Mouse (Mus musculus) spleen, adult 2 months (tissue): ENCODE measurements around the gene Sos1. TPM values are rescaled to one million over a fixed set of nuclear protein-coding genes. Genes with fewer than 3 reads are reported as not detected.

Source experiments
- DNase-seq, 2 experiments: peaks; one replicate each; pipeline versions ENCODE4 v3.0.0 to v3.0.0-alpha.2; 2012 to 2021; ENCODE audit warnings: low spot score in 2 of 2, low read depth in 1 of 2
- H3K27ac ChIP-seq: fragments of 200-500 bp; 2 replicates; pipeline ENCODE4 v1.5.1; 2012; ENCODE audit warnings: low read length, inconsistent platforms; ENCODE audit not compliant: insufficient read depth
- H3K27me3 ChIP-seq: fragments of 200-500 bp; 2 replicates; pipeline ENCODE4 v1.6.1; 2012; ENCODE audit warnings: mild to moderate bottlenecking, moderate library complexity, low read length, inconsistent platforms; ENCODE audit not compliant: control insufficient read depth, insufficient read depth
- H3K36me3 ChIP-seq: fragments of 200-500 bp; 2 replicates; pipeline ENCODE4 v1.6.1; 2012; ENCODE audit warnings: mild to moderate bottlenecking, low read length, inconsistent platforms; ENCODE audit not compliant: control insufficient read depth, insufficient read depth
- H3K4me1 ChIP-seq: fragments of 200-500 bp; 2 replicates; pipeline ENCODE4 v1.6.1; 2011; ENCODE audit warnings: inconsistent platforms; ENCODE audit not compliant: control insufficient read depth, insufficient read depth, insufficient read length
- H3K4me3 ChIP-seq: fragments of 200-500 bp; 2 replicates; pipeline ENCODE4 v1.5.1; 2011; ENCODE audit warnings: mild to moderate bottlenecking, inconsistent platforms; ENCODE audit not compliant: insufficient read depth, insufficient read length; ENCODE audit errors: extremely low read depth
- CTCF ChIP-seq: fragments of 200-500 bp; IDR thresholded peaks from 2 replicates; pipeline ENCODE4 v1.5.1; 2011; ENCODE audit warnings: mild to moderate bottlenecking, inconsistent platforms; ENCODE audit not compliant: insufficient read depth, insufficient read length, insufficient replicate concordance; ENCODE audit errors: extremely low read depth
- POLR2A ChIP-seq: fragments of 200-500 bp; IDR thresholded peaks from 2 replicates; pipeline ENCODE4 v1.6.1; 2011; ENCODE audit warnings: low read depth, low read length, inconsistent platforms
- WGBS: fragments of 180-500 bp; shearing (Covaris S2); methylation state at CpG from one replicate; pipeline ENCODE4 v1.1.7; 2018; 5-methylcytosine and 5-hydroxymethylcytosine counted together
- polyA plus RNA-seq: library from polyadenylated mRNA; depleted of rRNA; stranded (reverse); fragments of >200 nt; gene quantifications from 2 replicates; pipeline ENCODE4 v1.2.3, GENCODE M21; 2012; rRNA removed

Gene Sos1
- polyA plus RNA-seq, 1 experiment = 2.5 TPM

DNA sequence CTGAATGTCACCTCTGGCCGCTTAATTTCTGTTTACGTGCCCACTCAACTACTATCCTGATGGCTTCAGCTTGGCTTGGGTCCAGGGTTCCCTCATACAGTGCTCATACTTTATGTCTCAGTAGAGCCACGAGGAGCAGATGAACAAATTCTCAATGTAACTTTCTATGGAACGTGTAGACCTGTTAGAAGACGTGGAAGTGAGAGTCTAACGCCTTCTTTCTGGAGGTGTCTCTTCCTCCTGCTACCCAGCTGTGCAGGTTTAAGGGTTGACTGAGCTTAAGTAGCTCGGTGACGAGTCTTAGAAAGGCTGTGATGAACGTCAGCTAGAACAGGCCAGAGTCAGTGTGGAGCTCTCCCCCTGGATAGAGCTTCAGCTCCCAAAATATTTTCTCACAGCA is 111.6 kb downstream of the Sos1 start:
- TF ChIP-seq POLR2A = no peak
- Histone ChIP-seq H3K4me3 (no peak overlapping the region), H3K4me1 (peaks cover 12% of the 10 kb centered on the region), H3K27me3 (no peaks in the 10 kb centered on the region), H3K27ac (no peak overlapping the region), H3K36me3 (no peaks in the 10 kb centered on the region)
- WGBS = 47% methylated on average over 9 of the region's 9 CpGs
- DNase-seq = no peak

DNA sequence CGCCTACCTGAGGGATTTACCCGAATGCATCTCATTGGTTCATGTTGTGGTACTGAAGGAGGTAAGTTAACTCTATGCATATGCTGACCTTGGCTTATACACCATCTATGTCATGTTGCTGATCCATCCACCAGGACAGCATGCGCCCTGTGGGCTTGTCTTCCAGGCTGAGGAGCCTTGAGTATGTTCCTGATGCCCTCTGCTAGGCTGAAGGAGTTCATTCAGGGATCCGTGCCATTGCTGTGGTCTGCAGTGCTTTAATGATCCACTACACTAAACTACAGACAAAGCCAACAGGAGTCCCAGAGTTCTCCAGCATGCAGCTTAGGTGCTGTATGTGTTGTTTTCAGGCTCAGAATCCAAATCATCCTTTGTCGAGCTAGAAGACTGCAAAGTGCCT is 113.0 kb downstream of the Sos1 start:
- no peak for DNase-seq

DNA sequence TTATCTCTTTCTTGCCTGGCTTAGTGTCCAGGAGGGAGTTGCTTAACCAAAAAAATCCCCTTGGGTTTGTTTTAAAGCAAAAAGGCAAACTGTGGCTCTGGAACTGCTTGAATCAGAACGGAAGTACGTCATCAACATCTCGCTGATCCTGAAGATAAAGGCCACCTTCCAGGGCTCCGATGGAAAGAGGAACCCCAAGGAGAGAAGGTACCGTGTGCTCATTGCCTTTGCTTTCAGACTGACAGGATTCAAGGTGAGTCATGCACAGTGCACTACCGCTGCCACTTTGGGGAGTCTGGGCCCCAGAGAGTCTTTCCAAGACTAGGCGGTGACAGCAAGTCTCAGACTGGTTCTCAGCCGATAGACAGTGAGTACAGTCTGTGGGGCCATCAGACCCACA is 120.0 kb downstream of the Sos1 start:
- Histone ChIP-seq H3K4me3 (no peak overlapping the region), H3K27me3 (no peaks in the 10 kb centered on the region), H3K4me1 (no peaks in the 10 kb centered on the region), H3K36me3 (no peaks in the 10 kb centered on the region), H3K27ac (no peak overlapping the region)
- TF ChIP-seq CTCF (no peak), POLR2A (no peak)
- WGBS = 70% methylated on average over 8 of the region's 8 CpGs
- DNase-seq = no peak

More for the DNA sequence above, 113.0 kb downstream of the Sos1 start:
- Histone ChIP-seq H3K27ac (no peak overlapping the region), H3K27me3 (no peaks in the 10 kb centered on the region), H3K4me1 (peaks cover 5% of the 10 kb centered on the region; the same call in 1 of the 2 replicates), H3K4me3 (no peak overlapping the region), H3K36me3 (no peaks in the 10 kb centered on the region)
- 87% methylated on average over 5 of the region's 5 CpGs for WGBS
- TF ChIP-seq POLR2A = no peak
- TF ChIP-seq CTCF = no peak

DNA sequence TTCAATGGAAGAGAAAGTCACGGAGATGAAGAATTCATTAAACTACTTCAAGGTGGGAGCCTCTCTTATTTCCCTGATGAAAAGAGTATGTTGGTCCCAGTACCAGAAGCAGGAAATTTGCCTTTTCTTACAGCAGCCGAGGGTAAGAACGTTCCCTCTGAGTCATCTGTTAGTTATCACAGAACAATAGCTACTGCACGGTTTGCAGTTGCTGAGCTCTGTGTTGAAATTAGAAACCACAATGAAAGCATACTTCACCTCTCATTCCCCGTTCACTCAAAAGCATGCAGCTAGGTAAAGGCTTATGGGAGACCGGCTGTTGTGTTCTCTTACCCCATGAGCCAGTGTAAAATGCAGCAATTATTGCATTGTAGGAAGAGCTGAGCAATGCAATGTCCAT is 133.0 kb downstream of the Sos1 start:
- TF ChIP-seq POLR2A (no peak), CTCF (no peak)
- no peak for DNase-seq
- Histone ChIP-seq H3K27me3 (no peaks in the 10 kb centered on the region), H3K27ac (no peak overlapping the region), H3K36me3 (no peaks in the 10 kb centered on the region), H3K4me3 (no peak overlapping the region), H3K4me1 (no peaks in the 10 kb centered on the region)
- WGBS = 74% methylated on average over 6 of the region's 6 CpGs

DNA sequence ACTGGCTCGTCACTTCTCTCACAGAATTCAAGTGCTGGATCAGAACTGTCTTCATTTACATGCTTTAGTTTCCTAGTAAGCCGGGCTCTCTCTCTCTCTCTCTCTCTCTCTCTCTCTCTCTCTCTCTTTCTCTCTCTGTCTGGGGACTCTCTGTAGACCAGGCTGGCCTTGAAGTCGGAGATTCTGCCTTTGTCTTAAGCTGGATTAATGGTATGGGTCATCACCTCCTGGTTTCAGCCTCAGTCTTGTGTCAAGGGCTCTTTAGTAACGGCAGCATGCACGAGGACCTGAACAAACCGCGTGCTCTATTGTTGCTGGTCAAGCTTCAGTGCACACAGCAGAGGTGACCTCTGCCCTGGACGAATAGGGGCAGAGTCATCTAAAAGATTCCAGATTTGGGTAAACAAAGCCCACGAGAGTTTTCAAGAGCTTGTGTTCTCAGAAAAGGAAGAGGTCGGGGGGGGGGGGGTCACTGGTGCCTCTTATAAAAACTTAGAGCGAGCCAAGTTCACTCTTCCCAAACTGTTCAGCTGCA is 133.6 kb downstream of the Sos1 start:
- Histone ChIP-seq H3K4me3 (no peak overlapping the region), H3K36me3 (no peaks in the 10 kb centered on the region), H3K4me1 (no peaks in the 10 kb centered on the region), H3K27me3 (no peaks in the 10 kb centered on the region), H3K27ac (no peak overlapping the region)
- WGBS = 64% methylated on average over 11 of the region's 11 CpGs
- TF ChIP-seq CTCF = no peak
- no peak for TF ChIP-seq POLR2A
- no peak for DNase-seq

DNA sequence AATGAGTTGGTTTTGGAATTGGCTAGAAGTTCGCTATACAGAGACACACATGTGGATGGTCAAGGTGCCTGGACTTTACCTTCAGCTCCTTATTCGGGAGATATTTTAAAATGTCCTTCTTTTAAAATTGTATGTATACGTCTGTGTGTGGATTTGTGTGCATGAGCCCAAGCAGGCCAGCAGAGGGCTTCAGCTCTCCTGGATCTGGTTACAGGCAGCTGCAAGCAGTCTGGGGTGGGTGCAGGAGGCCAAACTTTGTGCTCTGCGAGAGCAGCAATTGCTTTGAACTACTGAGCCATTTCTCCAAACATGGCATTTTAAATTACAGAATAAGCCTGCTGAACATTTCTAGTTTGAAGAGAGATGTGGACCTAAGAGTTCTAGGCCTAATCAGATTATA is 135.0 kb downstream of the Sos1 start:
- no peak overlapping the region for H3K4me3 ChIP-seq
- H3K4me1 ChIP-seq = no peaks in the 10 kb centered on the region
- H3K27ac ChIP-seq = no peak overlapping the region
- WGBS = 71% methylated on average over 4 of the region's 4 CpGs
- no peaks in the 10 kb centered on the region for H3K27me3 ChIP-seq
- H3K36me3 ChIP-seq = no peaks in the 10 kb centered on the region
- TF ChIP-seq CTCF (peak; percentile 3; the same call in 1 of the 2 replicates), POLR2A (no peak)
- DNase-seq = no peak

Other genes with a start within 250 kb of the Sos1 start
- 0.46 and 0.75 TPM in 2 replicates for gene Morn2, start 190.2 kb downstream of the Sos1 start, polyA plus RNA-seq
- gene Dhx57, start 190.0 kb downstream of the Sos1 start, polyA plus RNA-seq = 10.6 and 10.8 TPM in 2 replicates
- 0.12 and 0.33 TPM in 2 replicates for gene Arhgef33, start 173.0 kb downstream of the Sos1 start, polyA plus RNA-seq
- gene Gm10190, start 106.9 kb downstream of the Sos1 start, polyA plus RNA-seq = not detected in 2 replicates
- 0.07 and 0.11 TPM in 2 replicates for gene Cdkl4, start 97.4 kb upstream of the Sos1 start, polyA plus RNA-seq
- 4.3 and 5.4 TPM in 2 replicates for gene Map4k3, start 248.0 kb upstream of the Sos1 start, polyA plus RNA-seq